Mouse (Mus musculus) neural tube, embryonic 14.5 days (tissue): ENCODE measurements at regions not wholly inside any gene's neighbourhood (a gene's known extent, or its start where the extent isn't known, plus 50 kb on each side); places are given as distances from the start of the nearest gene placed in this dataset.

Source experiments
- ATAC-seq: fragments of 200-750 bp; cut with Nextera tagmentation; 2 replicates; pipeline ENCODE4 v1.8.0; 2017; ENCODE audit warnings: low read depth, mild to moderate bottlenecking, moderate TSS enrichment, moderate library complexity
- H3K27ac ChIP-seq: fragments of 300-500 bp; sonication (generic); 2 replicates; pipeline ENCODE4 v1.5.1; 2014; ENCODE audit warnings: low read depth, mild to moderate bottlenecking, control low read depth, low read length, moderate library complexity, mixed read lengths
- H3K27me3 ChIP-seq: fragments of 300-500 bp; sonication (generic); 2 replicates; pipeline ENCODE4 v1.6.1; 2014; ENCODE audit warnings: low read length; ENCODE audit not compliant: control insufficient read depth, insufficient read depth
- H3K36me3 ChIP-seq: fragments of 300-500 bp; sonication (generic); 2 replicates; pipeline ENCODE4 v1.6.1; 2014; ENCODE audit warnings: low read length, mixed read lengths; ENCODE audit not compliant: control insufficient read depth, insufficient read depth
- H3K4me1 ChIP-seq: fragments of 300-500 bp; sonication (generic); 2 replicates; pipeline ENCODE4 v1.6.1; 2014; ENCODE audit warnings: low read length; ENCODE audit not compliant: control insufficient read depth, insufficient read depth
- H3K4me2 ChIP-seq: fragments of 300-500 bp; sonication (generic); 2 replicates; pipeline ENCODE4 v1.6.1; 2014; ENCODE audit warnings: mild to moderate bottlenecking, low read depth, low read length, control low read depth
- H3K4me3 ChIP-seq: fragments of 300-500 bp; sonication (generic); 2 replicates; pipeline ENCODE4 v1.5.1; 2014; ENCODE audit warnings: low read depth, low read length, control low read depth, mixed read lengths
- H3K9ac ChIP-seq: fragments of 300-500 bp; sonication (generic); replicated peaks from 2 replicates; pipeline ENCODE4 v1.6.1; 2014; ENCODE audit warnings: low read depth, mild to moderate bottlenecking, control low read depth, low read length, mixed read lengths
- H3K9me3 ChIP-seq: fragments of 300-500 bp; sonication (generic); 2 replicates; pipeline ENCODE4 v1.6.1; 2016; ENCODE audit warnings: low read length; ENCODE audit not compliant: control insufficient read depth
- WGBS: fragments of 180-500 bp; shearing (Covaris S2); extraction: QIAGEN DNeasy Blood & Tissue Kit; methylation state at CpG from one replicate; pipeline ENCODE4 v1.1.7; 2014; 5-methylcytosine and 5-hydroxymethylcytosine counted together

DNA sequence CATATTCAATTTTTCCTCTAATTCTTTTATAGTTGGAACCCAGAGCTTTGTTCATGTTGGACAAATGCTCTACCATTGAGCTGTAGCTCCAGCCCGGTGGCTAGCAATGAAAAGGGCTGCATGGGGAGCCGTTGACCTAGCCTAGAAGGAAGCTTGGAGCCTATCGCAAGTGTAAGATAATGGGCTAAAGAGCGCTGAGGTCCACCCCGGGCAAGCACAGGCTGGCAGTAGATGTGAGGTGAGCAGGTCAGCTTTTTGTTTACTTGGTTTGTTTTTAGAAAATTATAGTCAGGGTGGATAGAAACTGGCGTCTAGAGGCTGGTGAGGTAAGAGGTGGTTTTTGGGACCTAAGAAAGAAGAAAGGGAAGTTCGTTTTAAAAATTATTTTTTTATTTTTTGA is 181.0 kb downstream of the Plpp3 start:
- no peaks in the 10 kb centered on the region for H3K9me3 ChIP-seq
- ATAC-seq: no peak
- no peak overlapping the region for H3K4me3 ChIP-seq
- H3K36me3 ChIP-seq: no peaks in the 10 kb centered on the region
- no peak overlapping the region for H3K27ac ChIP-seq
- H3K9ac ChIP-seq: no peak overlapping the region
- no peaks in the 10 kb centered on the region for H3K4me1 ChIP-seq
- 83% methylated on average over 7 of the region's 7 CpGs for WGBS
- H3K27me3 ChIP-seq: no peaks in the 10 kb centered on the region
- no peak overlapping the region for H3K4me2 ChIP-seq

DNA sequence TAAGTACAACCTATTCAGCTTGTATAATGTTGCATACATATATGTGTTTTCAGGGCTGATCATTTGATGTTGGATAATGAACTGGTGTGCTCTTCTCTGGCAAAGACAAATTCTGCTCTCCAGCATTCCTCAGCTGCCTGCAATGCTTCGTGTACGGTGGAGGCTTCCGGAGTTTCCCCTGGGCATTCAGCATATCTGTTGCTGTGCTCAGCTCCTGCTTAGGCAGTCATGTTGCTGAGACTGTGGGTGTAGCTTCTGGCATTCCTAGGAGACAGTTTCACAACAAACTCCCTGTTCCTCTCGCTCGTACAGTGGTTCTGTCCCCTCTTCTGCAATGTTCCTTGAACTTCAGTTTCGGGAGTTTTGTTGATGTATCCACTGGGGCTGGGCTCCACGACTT is 181.7 kb downstream of the Plpp3 start:
- Histone ChIP-seq H3K27me3 (no peaks in the 10 kb centered on the region), H3K4me2 (no peak overlapping the region), H3K9ac (no peak overlapping the region), H3K4me3 (no peak overlapping the region), H3K36me3 (no peaks in the 10 kb centered on the region), H3K27ac (no peak overlapping the region), H3K9me3 (no peaks in the 10 kb centered on the region), H3K4me1 (no peaks in the 10 kb centered on the region)
- WGBS: 72% methylated on average over 7 of the region's 7 CpGs
- ATAC-seq: no peak

DNA sequence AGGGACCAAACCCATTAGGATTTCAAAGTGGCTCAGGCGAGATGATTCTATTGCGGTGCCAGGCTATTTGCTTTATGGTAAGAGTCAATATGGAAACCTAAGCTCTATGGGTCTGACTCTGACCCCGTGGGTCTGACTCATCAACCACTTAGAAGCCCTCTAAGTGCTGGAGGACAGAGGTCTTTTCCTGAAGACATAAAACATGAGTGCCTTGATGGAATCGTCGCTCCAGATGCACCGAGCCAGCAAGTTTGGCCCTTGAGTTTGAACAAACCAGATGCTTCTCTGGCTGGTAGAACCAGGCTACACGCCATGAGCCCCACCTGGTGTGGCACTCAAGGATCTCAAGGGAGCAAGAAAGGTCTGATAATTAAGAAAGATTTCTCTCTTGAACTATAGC is 184.1 kb downstream of the Plpp3 start:
- 66% methylated on average over 7 of the region's 7 CpGs for WGBS
- Histone ChIP-seq H3K9me3 (no peaks in the 10 kb centered on the region), H3K9ac (no peak overlapping the region), H3K36me3 (no peaks in the 10 kb centered on the region), H3K4me1 (no peaks in the 10 kb centered on the region), H3K4me2 (no peak overlapping the region), H3K27me3 (no peaks in the 10 kb centered on the region), H3K27ac (no peak overlapping the region), H3K4me3 (no peak overlapping the region)
- ATAC-seq: no peak

DNA sequence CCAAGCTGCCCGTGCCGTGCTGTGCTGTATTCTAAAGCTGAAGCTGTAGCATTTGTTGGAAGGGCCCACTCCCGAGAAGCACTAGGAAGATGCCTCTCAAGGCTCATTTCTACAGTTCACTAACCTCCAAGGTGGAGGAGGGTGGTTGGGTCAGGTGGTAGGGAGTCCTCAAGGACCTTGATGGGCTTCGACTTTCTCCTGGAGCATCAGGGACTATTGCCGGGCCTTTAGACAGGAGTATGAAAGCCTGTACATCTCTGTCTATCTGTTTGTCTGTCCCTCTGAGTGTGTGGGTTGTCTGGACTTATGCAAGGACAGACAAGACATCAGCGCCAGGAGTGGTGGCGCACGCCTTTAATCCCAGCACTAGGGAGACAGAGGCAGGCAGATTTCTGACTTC is 189.7 kb downstream of the Plpp3 start:
- H3K36me3 ChIP-seq: no peaks in the 10 kb centered on the region
- no peak overlapping the region for H3K4me3 ChIP-seq
- H3K9ac ChIP-seq: no peak overlapping the region
- no peak overlapping the region for H3K4me2 ChIP-seq
- WGBS: 95% methylated on average over 8 of the region's 8 CpGs
- no peak overlapping the region for H3K27ac ChIP-seq
- H3K9me3 ChIP-seq: no peaks in the 10 kb centered on the region
- ATAC-seq: no peak
- H3K4me1 ChIP-seq: no peaks in the 10 kb centered on the region
- H3K27me3 ChIP-seq: no peaks in the 10 kb centered on the region

DNA sequence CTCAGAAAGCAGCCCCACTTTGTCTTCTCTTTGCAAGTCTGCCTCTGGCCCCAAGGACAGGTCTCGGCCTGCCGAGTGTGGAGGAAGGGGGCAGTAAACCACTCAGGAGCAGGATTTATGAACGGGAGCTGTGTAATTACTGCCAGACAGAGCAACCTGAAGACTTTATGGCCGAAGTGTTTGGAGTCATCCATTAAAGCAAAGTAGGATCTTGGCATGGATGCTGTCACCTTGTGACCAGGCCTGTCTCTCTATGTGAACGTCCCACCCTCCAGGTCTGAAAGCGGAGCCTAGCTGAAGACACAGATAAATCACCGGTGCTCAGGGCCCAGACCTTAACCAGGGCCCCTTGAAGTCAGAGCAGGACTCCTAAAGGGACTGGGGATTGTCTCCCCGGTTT is 190.8 kb downstream of the Plpp3 start:
- Histone ChIP-seq H3K9ac (no peak overlapping the region), H3K9me3 (no peaks in the 10 kb centered on the region), H3K36me3 (no peaks in the 10 kb centered on the region), H3K4me3 (no peak overlapping the region), H3K4me2 (no peak overlapping the region), H3K27me3 (no peaks in the 10 kb centered on the region), H3K27ac (no peak overlapping the region), H3K4me1 (no peaks in the 10 kb centered on the region)
- peak; percentile 56; the same call in 1 of the 2 replicates for ATAC-seq
- 16% methylated on average over 8 of the region's 8 CpGs for WGBS

DNA sequence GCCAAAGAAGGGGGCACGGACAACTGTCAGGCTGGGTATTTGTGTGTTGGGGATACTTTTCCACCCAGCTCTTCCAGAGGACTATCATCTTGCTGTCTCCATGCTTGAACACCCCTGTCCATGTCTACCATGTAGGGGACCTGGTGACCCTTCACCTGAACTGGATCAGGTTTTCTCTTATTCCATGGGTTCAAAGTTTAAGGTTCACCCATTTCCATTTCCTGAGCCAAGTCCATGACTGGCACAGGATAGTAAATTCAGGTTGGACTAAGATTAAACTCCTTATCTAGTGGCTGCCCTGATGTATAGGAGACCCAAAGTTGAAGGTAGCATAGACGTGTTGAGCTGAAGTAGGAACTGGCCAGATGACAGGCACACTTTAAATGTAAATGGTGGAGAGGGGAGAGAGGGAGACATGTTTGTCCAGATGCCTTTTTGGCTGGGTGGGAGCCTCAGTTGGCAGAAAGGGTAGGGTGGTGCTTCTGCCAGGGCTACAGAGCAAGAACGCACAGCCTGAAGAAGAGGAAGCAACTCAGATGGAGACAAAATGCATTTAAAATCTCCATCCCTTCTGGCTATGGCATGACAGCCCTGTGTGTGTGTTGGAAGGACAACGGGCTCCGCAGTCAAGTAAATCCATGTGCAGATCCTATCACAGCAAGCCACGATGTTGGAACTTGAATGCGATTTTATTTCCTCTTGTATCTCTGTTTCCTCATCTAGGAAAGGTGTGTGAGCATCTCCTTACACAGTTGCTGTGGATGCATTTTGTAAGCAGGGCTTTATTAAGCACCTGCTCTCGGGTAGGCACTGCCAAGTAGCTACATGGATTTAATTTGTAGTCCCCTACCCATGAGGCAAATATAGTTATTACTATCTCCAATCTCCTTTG is 192.4 kb downstream of the Plpp3 start:
- Histone ChIP-seq H3K4me1 (no peaks in the 10 kb centered on the region), H3K36me3 (no peaks in the 10 kb centered on the region), H3K4me2 (no peak overlapping the region), H3K27ac (no peak overlapping the region), H3K9me3 (no peaks in the 10 kb centered on the region), H3K9ac (no peak overlapping the region), H3K4me3 (no peak overlapping the region), H3K27me3 (no peaks in the 10 kb centered on the region)
- ATAC-seq: no peak
- 89% methylated on average over 8 of the region's 8 CpGs for whole genome bisulfite sequencing

DNA sequence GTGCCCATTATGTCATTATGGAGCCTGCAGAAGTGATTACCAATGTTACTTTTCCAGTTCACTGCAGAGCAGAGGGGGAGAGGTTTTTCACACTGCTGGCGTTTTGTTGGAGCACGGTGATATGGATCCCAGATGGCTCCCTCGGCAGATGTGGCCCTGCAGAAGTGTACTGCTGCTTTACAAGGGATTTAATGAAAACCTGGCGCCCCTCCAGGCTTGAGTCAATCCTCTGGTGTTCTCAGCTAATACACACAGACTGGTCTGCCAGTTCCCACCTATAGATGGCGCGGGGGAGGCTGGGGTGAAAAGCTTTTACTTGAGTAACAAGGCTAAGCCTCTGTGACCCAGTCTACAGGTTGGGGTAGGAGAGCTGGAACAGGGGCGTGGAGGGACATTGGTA is 195.2 kb downstream of the Plpp3 start:
- H3K4me1 ChIP-seq: no peaks in the 10 kb centered on the region
- no peak overlapping the region for H3K4me3 ChIP-seq
- H3K36me3 ChIP-seq: no peaks in the 10 kb centered on the region
- no peaks in the 10 kb centered on the region for H3K9me3 ChIP-seq
- no peak overlapping the region for H3K9ac ChIP-seq
- 55% methylated on average over 7 of the region's 7 CpGs for WGBS
- ATAC-seq: peak; percentile 74
- no peak overlapping the region for H3K4me2 ChIP-seq
- H3K27me3 ChIP-seq: no peaks in the 10 kb centered on the region
- H3K27ac ChIP-seq: no peak overlapping the region

DNA sequence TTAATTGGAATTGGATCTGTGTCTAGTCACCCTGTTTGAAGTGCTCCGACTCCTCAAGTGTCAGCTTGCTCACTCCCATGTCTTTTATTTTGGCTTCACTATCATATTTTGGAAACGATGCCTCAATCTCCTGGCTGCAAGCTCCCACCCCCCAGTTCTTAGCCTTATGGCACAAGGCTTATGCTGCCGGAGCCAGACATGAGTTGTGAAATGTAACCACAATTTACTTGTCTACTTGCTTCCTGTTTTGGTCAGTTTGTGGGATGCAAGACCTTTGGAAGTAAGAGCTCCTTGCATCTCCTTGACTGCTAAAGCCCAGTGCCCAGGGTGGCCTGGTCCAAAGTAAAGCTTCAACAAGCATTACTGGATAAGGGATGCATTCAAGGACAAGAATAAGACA is 195.8 kb downstream of the Plpp3 start:
- no peak for ATAC-seq
- Histone ChIP-seq H3K27me3 (no peaks in the 10 kb centered on the region), H3K4me3 (no peak overlapping the region), H3K27ac (no peak overlapping the region), H3K9me3 (no peaks in the 10 kb centered on the region), H3K4me2 (no peak overlapping the region), H3K9ac (no peak overlapping the region), H3K36me3 (no peaks in the 10 kb centered on the region), H3K4me1 (no peaks in the 10 kb centered on the region)
- 95% methylated on average over 3 of the region's 3 CpGs for WGBS

DNA sequence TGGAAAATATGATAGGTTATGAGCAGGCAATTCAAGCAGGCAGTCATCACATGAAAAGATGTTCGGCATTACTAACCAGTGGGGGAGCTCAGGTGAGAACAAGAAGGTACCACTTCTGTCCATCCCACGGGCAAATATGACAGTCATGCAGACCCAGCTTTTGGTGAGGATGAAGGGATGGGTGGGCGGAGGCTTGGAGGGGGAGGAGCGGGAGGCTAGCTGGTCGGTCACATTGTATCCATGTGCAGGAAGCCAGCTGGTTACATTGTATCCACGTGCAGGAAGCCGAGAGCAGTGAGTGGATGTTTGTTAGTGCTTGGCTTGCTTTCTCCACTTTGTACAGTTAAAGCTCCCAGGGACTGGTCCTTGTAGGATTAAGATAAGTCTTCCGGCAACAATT is 196.9 kb downstream of the Plpp3 start:
- Histone ChIP-seq H3K4me3 (no peak overlapping the region), H3K9ac (no peak overlapping the region), H3K4me1 (no peaks in the 10 kb centered on the region), H3K27me3 (no peaks in the 10 kb centered on the region), H3K4me2 (no peak overlapping the region), H3K9me3 (no peaks in the 10 kb centered on the region), H3K36me3 (no peaks in the 10 kb centered on the region), H3K27ac (no peak overlapping the region)
- WGBS: 77% methylated on average over 8 of the region's 8 CpGs
- ATAC-seq: no peak
